Mouse (Mus musculus) neural tube, embryonic 13.5 days (tissue): Measurements from ENCODE around the gene Rasa2. TPM values are rescaled to one million over a fixed set of nuclear protein-coding genes. Genes with fewer than 3 reads are reported as not detected.
"Not testable (repeated sequence)": the region's sequence is repeated elsewhere in the genome, so short reads cannot be mapped to it uniquely, and the experiment has no call there.

Experiments
- ATAC-seq: fragments of 200-750 bp; cut with Nextera tagmentation; 2 replicates; pipeline ENCODE4 v1.8.0; 2017; ENCODE audit warnings: low read depth, mild to moderate bottlenecking, moderate TSS enrichment, moderate library complexity
- H3K27ac ChIP-seq: fragments of 300-500 bp; sonication (generic); replicated peaks from 2 replicates; pipeline ENCODE4 v1.5.1; 2015; ENCODE audit warnings: moderate library complexity, mild to moderate bottlenecking, inconsistent platforms
- H3K27me3 ChIP-seq: fragments of 300-500 bp; sonication (generic); 2 replicates; pipeline ENCODE4 v1.6.1; 2015; ENCODE audit warnings: mild to moderate bottlenecking, inconsistent platforms
- H3K36me3 ChIP-seq: fragments of 300-500 bp; sonication (generic); 2 replicates; pipeline ENCODE4 v1.6.1; 2015; ENCODE audit warnings: mild to moderate bottlenecking, inconsistent platforms
- H3K4me1 ChIP-seq: fragments of 300-500 bp; sonication (generic); replicated peaks from 2 replicates; pipeline ENCODE4 v1.6.1; 2015; ENCODE audit warnings: inconsistent platforms
- H3K4me2 ChIP-seq: fragments of 300-500 bp; sonication (generic); 2 replicates; pipeline ENCODE4 v1.6.1; 2015; ENCODE audit warnings: inconsistent platforms, mild to moderate bottlenecking, moderate library complexity
- H3K4me3 ChIP-seq: fragments of 300-500 bp; sonication (generic); 2 replicates; pipeline ENCODE4 v1.5.1; 2015; ENCODE audit warnings: mild to moderate bottlenecking, inconsistent platforms
- H3K9ac ChIP-seq: fragments of 300-500 bp; sonication (generic); 2 replicates; pipeline ENCODE4 v1.6.1; 2015; ENCODE audit warnings: moderate library complexity, mild to moderate bottlenecking, inconsistent platforms
- H3K9me3 ChIP-seq: fragments of 300-500 bp; sonication (generic); 2 replicates; pipeline ENCODE4 v1.6.1; 2016; ENCODE audit warnings: inconsistent platforms
- WGBS: fragments of 180-500 bp; shearing (Covaris S2); methylation state at CpG from one replicate; pipeline ENCODE4 v1.1.7; 2015; 5-methylcytosine and 5-hydroxymethylcytosine counted together
- polyA plus RNA-seq: library from polyadenylated mRNA; unstranded; fragments of >200 nt; fragmentation: Nextera tagmentation; extraction: Ambion mirVana; gene quantifications from 2 replicates; pipeline ENCODE4 v1.2.1, GENCODE M21; 2015

Gene Rasa2
- polyA plus RNA-seq, 1 experiment from 2014 or later, result 16.3 TPM

GRCm38 (mm10) chr9:96572754-96573153 is 58.7 kb downstream of the Rasa2 start:
- Histone ChIP-seq H3K27ac (no peak overlapping the region), H3K4me3 (no peak overlapping the region), H3K9me3 (no peaks in the 10 kb centered on the region), H3K4me2 (no peak overlapping the region), H3K9ac (no peak overlapping the region), H3K27me3 (no peaks in the 10 kb centered on the region), H3K4me1 (no peaks in the 10 kb centered on the region), H3K36me3 (peaks cover 26% of the 10 kb centered on the region)
- WGBS, result 90% methylated on average over 9 of the region's 9 CpGs
- ATAC-seq, result no peak

- Histone ChIP-seq H3K9ac (no peak overlapping the region), H3K9me3 (no peaks in the 10 kb centered on the region), H3K36me3 (peaks cover 44% of the 10 kb centered on the region), H3K4me1 (no peaks in the 10 kb centered on the region), H3K27ac (no peak overlapping the region), H3K4me2 (no peak overlapping the region), H3K4me3 (no peak overlapping the region), H3K27me3 (no peaks in the 10 kb centered on the region)
- 86% methylated on average over 8 of the region's 8 CpGs for WGBS
- ATAC-seq, result no peak
Measured at GRCm38 (mm10) chr9:96566470-96566996, 64.9 kb downstream of the Rasa2 start.

- Histone ChIP-seq H3K27ac (no peak overlapping the region), H3K4me3 (no peak overlapping the region), H3K27me3 (no peaks in the 10 kb centered on the region), H3K36me3 (peaks cover 52% of the 10 kb centered on the region), H3K9me3 (no peaks in the 10 kb centered on the region), H3K4me1 (no peaks in the 10 kb centered on the region), H3K4me2 (no peak overlapping the region), H3K9ac (no peak overlapping the region)
- WGBS, result 96% methylated on average over 4 of the region's 4 CpGs
- ATAC-seq, result no peak
Measured at GRCm38 (mm10) chr9:96563501-96563900, 67.9 kb downstream of the Rasa2 start.

GRCm38 (mm10) chr9:96559148-96559547 is 72.3 kb downstream of the Rasa2 start:
- Histone ChIP-seq H3K9me3 (no peaks in the 10 kb centered on the region), H3K4me1 (no peaks in the 10 kb centered on the region), H3K4me3 (no peak overlapping the region), H3K27me3 (no peaks in the 10 kb centered on the region), H3K36me3 (peaks cover 49% of the 10 kb centered on the region), H3K27ac (no peak overlapping the region), H3K9ac (no peak overlapping the region), H3K4me2 (no peak overlapping the region)
- 95% methylated on average over 6 of the region's 6 CpGs for WGBS
- no peak for ATAC-seq

GRCm38 (mm10) chr9:96558594-96558993 is 72.8 kb downstream of the Rasa2 start:
- H3K27me3 ChIP-seq, result no peaks in the 10 kb centered on the region
- H3K27ac ChIP-seq, result no peak overlapping the region
- no peak overlapping the region for H3K4me2 ChIP-seq
- no peak overlapping the region for H3K9ac ChIP-seq
- no peaks in the 10 kb centered on the region for H3K4me1 ChIP-seq
- H3K36me3 ChIP-seq, result peaks cover 43% of the 10 kb centered on the region
- WGBS, result 95% methylated on average over 1 of the region's 1 CpGs
- H3K4me3 ChIP-seq, result no peak overlapping the region
- no peaks in the 10 kb centered on the region for H3K9me3 ChIP-seq
- ATAC-seq, result no peak

GRCm38 (mm10) chr9:96554095-96554494 is 77.3 kb downstream of the Rasa2 start:
- 87% methylated on average over 1 of the region's 1 CpGs for WGBS
- no peak for ATAC-seq
- no peaks in the 10 kb centered on the region for H3K27me3 ChIP-seq

GRCm38 (mm10) chr9:96545410-96545809 is 86.0 kb downstream of the Rasa2 start:
- no peaks in the 10 kb centered on the region for H3K27me3 ChIP-seq
- no peak overlapping the region for H3K27ac ChIP-seq
- no peak for ATAC-seq
- peaks cover 42% of the 10 kb centered on the region for H3K36me3 ChIP-seq
- H3K4me3 ChIP-seq, result no peak overlapping the region
- peaks cover 5% of the 10 kb centered on the region; the same call in 1 of the 2 replicates for H3K4me1 ChIP-seq
- H3K9me3 ChIP-seq, result no peaks in the 10 kb centered on the region
- no peak overlapping the region for H3K9ac ChIP-seq
- no peak overlapping the region for H3K4me2 ChIP-seq
- WGBS, result 89% methylated on average over 13 of the region's 13 CpGs

More at GRCm38 (mm10) chr9:96554095-96554494, 77.3 kb downstream of the Rasa2 start:
- no peak overlapping the region for H3K4me3 ChIP-seq
- no peak overlapping the region for H3K4me2 ChIP-seq
- H3K9me3 ChIP-seq, result no peaks in the 10 kb centered on the region
- H3K9ac ChIP-seq, result no peak overlapping the region
- no peak overlapping the region for H3K27ac ChIP-seq
- peaks cover 33% of the 10 kb centered on the region for H3K36me3 ChIP-seq
- H3K4me1 ChIP-seq, result no peaks in the 10 kb centered on the region

- Histone ChIP-seq H3K4me1 (peaks cover 5% of the 10 kb centered on the region; the same call in 1 of the 2 replicates), H3K27me3 (no peaks in the 10 kb centered on the region), H3K9ac (peak overlapping the region; percentile 48; the same call in 1 of the 2 replicates), H3K4me2 (peak overlapping the region; percentile 51), H3K9me3 (no peaks in the 10 kb centered on the region), H3K4me3 (peak overlapping the region; percentile 27), H3K36me3 (peaks cover 39% of the 10 kb centered on the region), H3K27ac (peak overlapping the region; percentile 72)
- 33% methylated on average over 27 of the region's 27 CpGs for WGBS
- ATAC-seq, result peak; percentile 86
Measured at GRCm38 (mm10) chr9:96543643-96544640, 87.5 kb downstream of the Rasa2 start.

GRCm38 (mm10) chr9:96538916-96539315 is 92.5 kb downstream of the Rasa2 start:
- H3K4me2 ChIP-seq, result no peak overlapping the region
- no peak for ATAC-seq

GRCm38 (mm10) chr9:96537615-96537919 is 93.8 kb downstream of the Rasa2 start:
- H3K27me3 ChIP-seq, result no peaks in the 10 kb centered on the region
- peaks cover 11% of the 10 kb centered on the region for H3K4me1 ChIP-seq
- ATAC-seq, result no peak
- 84% methylated on average over 6 of the region's 6 CpGs for WGBS
- peak overlapping the region; percentile 60; the same call in 1 of the 2 replicates for H3K4me2 ChIP-seq
- H3K4me3 ChIP-seq, result no peak overlapping the region
- 0 out of 2 replicates have a peak overlapping the region, but pooled peaks have one; percentile 15 for H3K27ac ChIP-seq
- no peaks in the 10 kb centered on the region for H3K9me3 ChIP-seq
- H3K9ac ChIP-seq, result no peak overlapping the region
- peaks cover 14% of the 10 kb centered on the region for H3K36me3 ChIP-seq

More at GRCm38 (mm10) chr9:96538916-96539315, 92.5 kb downstream of the Rasa2 start:
- Histone ChIP-seq H3K36me3 (peaks cover 23% of the 10 kb centered on the region), H3K9ac (no peak overlapping the region), H3K4me3 (no peak overlapping the region), H3K4me1 (peaks cover 12% of the 10 kb centered on the region), H3K9me3 (no peaks in the 10 kb centered on the region), H3K27me3 (no peaks in the 10 kb centered on the region), H3K27ac (no peak overlapping the region)
- 64% methylated on average over 10 of the region's 10 CpGs for WGBS

- Histone ChIP-seq H3K27me3 (no peaks in the 10 kb centered on the region), H3K9me3 (no peaks in the 10 kb centered on the region), H3K4me2 (peak overlapping the region; percentile 60), H3K9ac (peak overlapping the region; percentile 67), H3K4me3 (peak overlapping the region; percentile 34), H3K4me1 (peaks cover 11% of the 10 kb centered on the region), H3K27ac (0 out of 2 replicates have a peak overlapping the region, but pooled peaks have one; percentile 15), H3K36me3 (peaks cover 12% of the 10 kb centered on the region)
- peak; percentile 76 for ATAC-seq
- 22% methylated on average over 37 of the region's 37 CpGs for WGBS
Measured at GRCm38 (mm10) chr9:96536895-96537614, 94.4 kb downstream of the Rasa2 start.

GRCm38 (mm10) chr9:96536093-96536492 is 95.3 kb downstream of the Rasa2 start:
- not testable (repeated sequence) for H3K27me3 ChIP-seq, H3K36me3 ChIP-seq, H3K27ac ChIP-seq, H3K4me2 ChIP-seq, H3K4me3 ChIP-seq, H3K9ac ChIP-seq, H3K9me3 ChIP-seq, ATAC-seq
- peaks cover 12% of the 10 kb centered on the region for H3K4me1 ChIP-seq
- 89% methylated on average over 4 of the region's 4 CpGs for WGBS
